Mouse (Mus musculus): ENCODE measurements around the gene Plaa. TPM values are rescaled to one million over a fixed set of nuclear protein-coding genes. Genes with fewer than 3 reads are reported as not detected.

The Plaa gene
- total RNA-seq, 2 experiments from 2014 or later = 81.2 to 86.0 TPM

GRCm38 (mm10) chr4:94556265-94557054 lies 46.6 kb downstream of the Plaa start, which contains the start of the genes Gm10306 and Caap1:
Gene Gm10306 (plus strand): TSS chr4:94556546.
Gene Caap1 (minus strand): TSS chr4:94556796.
- intact Hi-C loops (cut with DNase I) = no loop called here
- DNase-seq = peak; percentile 96

GRCm38 (mm10) chr4:94554955-94555494 lies 48.0 kb downstream of the Plaa start:
- DNase-seq = no peak
- intact Hi-C loops (cut with DNase I) = no loop called here

- intact Hi-C loops (cut with DNase I) = no loop called here
- DNase-seq = no peak
Measured at GRCm38 (mm10) chr4:94544321-94544720, 58.7 kb downstream of the Plaa start.

GRCm38 (mm10) chr4:94543041-94543440 lies 60.0 kb downstream of the Plaa start:
- no peak for DNase-seq
- intact Hi-C loops (cut with DNase I) = no loop called here

- DNase-seq = no peak
- intact Hi-C loops (cut with DNase I) = no loop called here
Measured at GRCm38 (mm10) chr4:94533205-94533604, 69.8 kb downstream of the Plaa start.

- DNase-seq = no peak
Measured at GRCm38 (mm10) chr4:94529448-94529847, 73.6 kb downstream of the Plaa start.

GRCm38 (mm10) chr4:94523321-94523720 lies 79.7 kb downstream of the Plaa start:
- DNase-seq = no peak
- intact Hi-C loops (cut with DNase I) = no loop called here

More at GRCm38 (mm10) chr4:94529448-94529847, 73.6 kb downstream of the Plaa start:
- intact Hi-C loops (cut with DNase I) = no loop called here

GRCm38 (mm10) chr4:94517631-94518030 lies 85.4 kb downstream of the Plaa start:
- intact Hi-C loops (cut with DNase I) = no loop called here
- peak; percentile 54 for DNase-seq

Other genes starting within 250 kb of the Plaa start
- not detected for gene Gm10306, start 46.7 kb downstream of the Plaa start, total RNA-seq (2021)
- gene Caap1, start 46.4 kb downstream of the Plaa start, total RNA-seq (2021) = 10 to 100 TPM in 1 of 2 experiments, 1 to 10 TPM in 1; 8.9 to 10.6 TPM
- gene Ift74, start 11.2 kb upstream of the Plaa start, total RNA-seq (2021) = 10 to 100 TPM; 26.8 to 30.4 TPM
- not detected for gene Lrrc19, start 46.9 kb upstream of the Plaa start, total RNA-seq (2021)
- gene Tek, start 136.0 kb upstream of the Plaa start, total RNA-seq (2021) = 10 to 100 TPM; 12.1 to 13.3 TPM